Mouse (Mus musculus) myocyte (in vitro differentiated cells): ENCODE measurements at regions not wholly inside any gene's neighbourhood (a gene's known extent, or its start where the extent isn't known, plus 50 kb on each side); places are given as distances from the start of the nearest gene placed in this dataset.

ENCODE experiments used
- MAX ChIP-seq: IDR thresholded peaks from one replicate; pipeline ENCODE4 v1.6.1; 2011; ENCODE audit warnings: low read depth, mild to moderate bottlenecking, control low read depth
- MYOD1 ChIP-seq, 3 experiments: IDR thresholded peaks; one replicate each; pipeline ENCODE4 v1.6.1; 2011; ENCODE audit warnings: control low read depth in 2 of 3, low read depth in 2 of 3, mild to moderate bottlenecking in 2 of 3, moderate library complexity in 1 of 3; ENCODE audit not compliant: insufficient read length in 2 of 3, control insufficient read depth in 1 of 3
- MYOG ChIP-seq, 3 experiments: IDR thresholded peaks; one replicate each; pipeline ENCODE4 v1.6.1; 2011; ENCODE audit warnings: control low read depth in 2 of 3, low read depth in 2 of 3, mild to moderate bottlenecking in 2 of 3; ENCODE audit not compliant: insufficient read length in 2 of 3, control insufficient read depth in 1 of 3, insufficient read depth in 1 of 3
- POLR2A ChIP-seq: IDR thresholded peaks from one replicate; pipeline ENCODE4 v1.6.1; 2011; ENCODE audit warnings: low read depth, mild to moderate bottlenecking, control low read depth, moderate library complexity; ENCODE audit not compliant: insufficient read length
- REST ChIP-seq: IDR thresholded peaks from one replicate; pipeline ENCODE4 v1.6.1; 2011; ENCODE audit warnings: mild to moderate bottlenecking, control low read depth, moderate library complexity; ENCODE audit not compliant: insufficient read depth, insufficient read length
- SRF ChIP-seq: IDR thresholded peaks from one replicate; pipeline ENCODE4 v1.6.1; 2011; ENCODE audit warnings: low read depth; ENCODE audit not compliant: control insufficient read depth, insufficient read length
- TCF12 ChIP-seq: IDR thresholded peaks from one replicate; pipeline ENCODE4 v1.6.1; 2011; ENCODE audit warnings: mild to moderate bottlenecking, control low read depth; ENCODE audit not compliant: poor library complexity, insufficient read depth, severe bottlenecking
- TCF3 ChIP-seq: IDR thresholded peaks from one replicate; pipeline ENCODE4 v1.6.1; 2011; ENCODE audit warnings: low read depth, control low read depth; ENCODE audit not compliant: insufficient read length
- USF1 ChIP-seq: IDR thresholded peaks from one replicate; pipeline ENCODE4 v1.6.1; 2011; ENCODE audit warnings: low read depth, mild to moderate bottlenecking, control low read depth, moderate library complexity

- TF ChIP-seq SRF, result no peak
- TF ChIP-seq POLR2A, result no peak
- no peak for TF ChIP-seq MYOG (IDR thresholded peaks at IDR 0.05; ENCODE audit: control insufficient read depth in 1 of 3, insufficient read depth in 1 of 3, insufficient read length in 2 of 3, low read depth in 2 of 3)
- no peak for TF ChIP-seq USF1
- no peak for TF ChIP-seq MYOD1 (IDR thresholded peaks at IDR 0.05; ENCODE audit: control insufficient read depth in 1 of 3, insufficient read length in 2 of 3, low read depth in 2 of 3)
- TF ChIP-seq MAX, result no peak
- no peak for TF ChIP-seq TCF3
- no peak for TF ChIP-seq REST
- TF ChIP-seq TCF12, result no peak
Observed at GRCm38 (mm10) chr12:25565131-25565530, 468.2 kb upstream of the Id2 start.
